Mouse (Mus musculus) neural tube, embryonic 15.5 days (tissue): ENCODE measurements around the gene Ice1. TPM values are rescaled to one million over a fixed set of nuclear protein-coding genes. Genes with fewer than 3 reads are reported as not detected.
A peak's percentile ranks its signal among the peaks of the same experiment; 100 is the strongest.

ENCODE experiments used
- ATAC-seq: fragments of 200-750 bp; cut with Nextera tagmentation; 2 replicates; pipeline ENCODE4 v1.8.0; 2017; ENCODE audit warnings: mild to moderate bottlenecking, moderate TSS enrichment, moderate library complexity; ENCODE audit not compliant: low FRiP score
- H3K27ac ChIP-seq: fragments of 300-500 bp; sonication (generic); replicated peaks from 2 replicates; pipeline ENCODE4 v1.5.1; 2015; ENCODE audit warnings: mild to moderate bottlenecking, inconsistent platforms
- H3K27me3 ChIP-seq: fragments of 300-500 bp; sonication (generic); replicated peaks from 2 replicates; pipeline ENCODE4 v1.6.1; 2015; ENCODE audit warnings: inconsistent platforms
- H3K36me3 ChIP-seq: fragments of 300-500 bp; sonication (generic); 2 replicates; pipeline ENCODE4 v1.6.1; 2015; ENCODE audit warnings: inconsistent platforms
- H3K4me1 ChIP-seq: fragments of 300-500 bp; sonication (generic); 2 replicates; pipeline ENCODE4 v1.6.1; 2015; ENCODE audit warnings: inconsistent platforms
- H3K4me2 ChIP-seq: fragments of 300-500 bp; sonication (generic); 2 replicates; pipeline ENCODE4 v1.6.1; 2015; ENCODE audit warnings: inconsistent platforms, mild to moderate bottlenecking, moderate library complexity
- H3K4me3 ChIP-seq: fragments of 300-500 bp; sonication (generic); replicated peaks from 2 replicates; pipeline ENCODE4 v1.5.1; 2015; ENCODE audit warnings: mild to moderate bottlenecking, inconsistent platforms
- H3K9ac ChIP-seq: fragments of 300-500 bp; sonication (generic); replicated peaks from 2 replicates; pipeline ENCODE4 v1.6.1; 2015; ENCODE audit warnings: mild to moderate bottlenecking, inconsistent platforms
- H3K9me3 ChIP-seq: fragments of 300-500 bp; sonication (generic); replicated peaks from 2 replicates; pipeline ENCODE4 v1.6.1; 2016; ENCODE audit warnings: inconsistent platforms
- WGBS: fragments of 180-500 bp; shearing (Covaris S2); methylation state at CpG from one replicate; pipeline ENCODE4 v1.1.7; 2015; ENCODE audit warnings: mixed read lengths; 5-methylcytosine and 5-hydroxymethylcytosine counted together
- polyA plus RNA-seq: library from polyadenylated mRNA; unstranded; fragments of >200 nt; fragmentation: Nextera tagmentation; extraction: Ambion mirVana; gene quantifications from 2 replicates; pipeline ENCODE4 v1.2.1, GENCODE M21; 2015

Ice1 gene
- polyA plus RNA-seq, 1 experiment from 2014 or later, result 26.0 TPM

- WGBS, result 0% methylated on average over 1 of the region's 1 CpGs
- ATAC-seq, result no peak
- Histone ChIP-seq H3K9me3 (no peaks in the 10 kb centered on the region), H3K4me2 (no peak overlapping the region), H3K4me3 (no peak overlapping the region), H3K27me3 (no peaks in the 10 kb centered on the region), H3K4me1 (peaks cover 6% of the 10 kb centered on the region), H3K9ac (no peak overlapping the region), H3K36me3 (no peaks in the 10 kb centered on the region), H3K27ac (no peak overlapping the region)
These were observed 92.2 kb downstream of the Ice1 start for GRCm38 (mm10) chr13:70545261-70545660.

DNA sequence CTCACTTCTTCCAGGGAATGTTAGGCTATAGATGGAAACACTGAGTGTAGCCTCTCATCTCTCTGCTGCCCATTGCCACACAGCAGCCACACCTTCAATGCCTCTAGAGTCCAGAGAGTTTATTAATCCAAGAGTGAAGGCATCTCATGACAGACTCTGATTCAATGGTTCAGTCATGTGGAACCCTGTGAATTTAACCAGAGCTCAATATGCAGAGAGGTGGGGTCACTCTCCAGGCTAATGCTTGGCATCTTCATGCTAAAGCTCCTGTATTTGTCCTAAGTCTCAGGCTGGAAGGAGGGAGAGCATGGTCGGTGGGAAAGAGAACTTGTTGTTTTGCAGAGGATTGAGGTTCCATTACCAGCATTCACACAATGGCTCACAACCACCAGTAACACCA, 97.6 kb downstream of the Ice1 start:
- Histone ChIP-seq H3K4me3 (no peak overlapping the region), H3K27ac (no peak overlapping the region), H3K4me2 (no peak overlapping the region), H3K9me3 (no peaks in the 10 kb centered on the region), H3K36me3 (no peaks in the 10 kb centered on the region), H3K9ac (no peak overlapping the region), H3K27me3 (no peaks in the 10 kb centered on the region), H3K4me1 (no peaks in the 10 kb centered on the region)
- WGBS, result 83% methylated on average over 1 of the region's 1 CpGs
- no peak for ATAC-seq

GRCm38 (mm10) chr13:70533412-70533811, 104.0 kb downstream of the Ice1 start:
- no peak overlapping the region for H3K4me2 ChIP-seq
- H3K4me3 ChIP-seq, result no peak overlapping the region
- 90% methylated on average over 5 of the region's 5 CpGs for WGBS
- H3K36me3 ChIP-seq, result no peaks in the 10 kb centered on the region
- no peak for ATAC-seq
- no peaks in the 10 kb centered on the region for H3K9me3 ChIP-seq
- no peak overlapping the region for H3K27ac ChIP-seq
- no peaks in the 10 kb centered on the region for H3K4me1 ChIP-seq
- H3K27me3 ChIP-seq, result no peaks in the 10 kb centered on the region
- no peak overlapping the region for H3K9ac ChIP-seq

DNA sequence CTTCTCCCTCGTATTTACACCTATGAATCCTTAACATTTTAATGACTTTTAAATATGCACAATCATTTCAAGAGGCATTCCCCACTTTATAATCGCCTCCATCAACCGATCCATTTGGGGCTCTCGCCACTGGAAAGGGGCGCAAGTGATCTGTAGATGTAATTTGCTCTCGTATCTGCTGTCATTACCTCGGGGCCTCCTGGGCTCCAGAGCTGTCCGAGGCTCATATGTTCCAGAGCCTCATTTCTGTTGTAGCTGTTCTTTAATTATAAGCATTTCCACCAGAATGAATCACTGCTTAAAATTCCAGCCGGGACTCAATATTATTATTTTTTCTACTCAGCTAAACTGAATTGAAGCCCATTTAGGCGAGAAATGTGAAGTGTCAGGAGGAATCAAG, 104.7 kb downstream of the Ice1 start:
- 51% methylated on average over 10 of the region's 10 CpGs for WGBS
- Histone ChIP-seq H3K4me1 (no peaks in the 10 kb centered on the region), H3K36me3 (no peaks in the 10 kb centered on the region), H3K4me3 (no peak overlapping the region), H3K9ac (no peak overlapping the region), H3K4me2 (no peak overlapping the region), H3K27ac (no peak overlapping the region), H3K9me3 (no peaks in the 10 kb centered on the region), H3K27me3 (no peaks in the 10 kb centered on the region)
- ATAC-seq, result no peak

GRCm38 (mm10) chr13:70517651-70518050, 119.8 kb downstream of the Ice1 start:
- no peaks in the 10 kb centered on the region for H3K4me1 ChIP-seq
- no peak for ATAC-seq
- no peak overlapping the region for H3K27ac ChIP-seq
- H3K9me3 ChIP-seq, result no peaks in the 10 kb centered on the region
- H3K9ac ChIP-seq, result no peak overlapping the region
- H3K36me3 ChIP-seq, result no peaks in the 10 kb centered on the region
- no peak overlapping the region for H3K4me3 ChIP-seq
- WGBS, result 63% methylated on average over 2 of the region's 2 CpGs
- no peaks in the 10 kb centered on the region for H3K27me3 ChIP-seq
- H3K4me2 ChIP-seq, result no peak overlapping the region

DNA sequence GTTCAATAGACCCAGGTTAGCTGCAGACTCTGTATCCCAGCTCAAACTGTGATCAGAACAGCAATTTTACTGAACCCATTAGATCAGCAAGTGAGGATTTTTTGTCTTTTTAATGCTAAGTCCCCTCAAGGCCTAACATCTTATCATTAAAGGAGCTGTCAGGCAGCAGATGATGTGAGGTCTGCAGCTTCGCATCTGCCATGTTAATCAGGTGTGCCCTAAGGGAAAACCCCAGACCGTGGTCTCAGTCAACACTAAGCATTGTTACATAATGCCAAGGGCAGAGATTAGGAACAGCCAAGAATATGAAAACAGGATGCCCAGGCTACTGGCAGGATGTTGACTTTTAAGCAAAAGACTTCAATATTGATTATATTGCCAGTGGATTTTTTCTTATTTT, 122.4 kb downstream of the Ice1 start:
- WGBS, result 54% methylated on average over 2 of the region's 2 CpGs
- Histone ChIP-seq H3K4me1 (no peaks in the 10 kb centered on the region), H3K27ac (no peak overlapping the region), H3K4me3 (no peak overlapping the region), H3K4me2 (no peak overlapping the region), H3K9ac (no peak overlapping the region), H3K36me3 (no peaks in the 10 kb centered on the region), H3K9me3 (no peaks in the 10 kb centered on the region), H3K27me3 (no peaks in the 10 kb centered on the region)
- ATAC-seq, result no peak

- H3K4me3 ChIP-seq, result no peak overlapping the region
- H3K27ac ChIP-seq, result no peak overlapping the region
- peaks cover 15% of the 10 kb centered on the region for H3K4me1 ChIP-seq
- no peaks in the 10 kb centered on the region for H3K9me3 ChIP-seq
- H3K27me3 ChIP-seq, result no peaks in the 10 kb centered on the region
- no peak for ATAC-seq
- H3K9ac ChIP-seq, result no peak overlapping the region
- no peaks in the 10 kb centered on the region for H3K36me3 ChIP-seq
- H3K4me2 ChIP-seq, result no peak overlapping the region
- WGBS, result 89% methylated on average over 5 of the region's 5 CpGs
These were observed 127.2 kb downstream of the Ice1 start for GRCm38 (mm10) chr13:70510199-70510598.

DNA sequence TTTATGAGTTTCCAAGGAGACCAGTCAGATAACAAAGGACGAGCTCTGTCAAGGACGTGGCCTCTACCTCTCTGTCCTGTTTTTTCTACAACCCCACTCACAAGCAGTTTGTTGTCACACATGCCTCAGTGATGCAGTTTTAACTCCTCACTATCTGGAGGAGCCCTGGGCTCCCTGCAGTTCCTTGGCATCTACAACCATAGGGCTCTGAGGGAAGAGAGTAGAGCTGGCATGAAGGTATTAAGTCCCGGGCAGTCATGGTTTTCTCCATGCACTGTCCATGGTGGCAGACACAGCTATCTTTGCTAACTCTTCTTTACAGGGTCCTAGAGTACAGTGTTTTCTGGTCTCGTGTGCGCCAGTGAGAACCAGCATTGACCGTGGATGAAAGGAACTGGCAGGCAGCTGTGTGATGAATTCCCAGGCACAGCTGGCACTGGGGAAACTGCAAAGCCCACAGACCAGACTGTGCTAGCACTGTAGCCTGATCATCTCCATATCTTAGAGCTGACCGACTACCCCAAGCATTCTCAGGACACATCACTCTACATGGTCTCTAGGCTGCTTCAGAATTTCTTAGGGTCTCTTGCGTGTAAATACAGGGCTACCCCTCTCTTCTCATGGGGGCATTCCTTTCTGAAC, 127.9 kb downstream of the Ice1 start:
- Histone ChIP-seq H3K4me3 (no peak overlapping the region), H3K9me3 (no peaks in the 10 kb centered on the region), H3K27ac (no peak overlapping the region), H3K4me2 (no peak overlapping the region), H3K9ac (no peak overlapping the region), H3K4me1 (peaks cover 15% of the 10 kb centered on the region), H3K27me3 (no peaks in the 10 kb centered on the region), H3K36me3 (no peaks in the 10 kb centered on the region)
- ATAC-seq, result peak; percentile 61
- 59% methylated on average over 8 of the region's 8 CpGs for WGBS

DNA sequence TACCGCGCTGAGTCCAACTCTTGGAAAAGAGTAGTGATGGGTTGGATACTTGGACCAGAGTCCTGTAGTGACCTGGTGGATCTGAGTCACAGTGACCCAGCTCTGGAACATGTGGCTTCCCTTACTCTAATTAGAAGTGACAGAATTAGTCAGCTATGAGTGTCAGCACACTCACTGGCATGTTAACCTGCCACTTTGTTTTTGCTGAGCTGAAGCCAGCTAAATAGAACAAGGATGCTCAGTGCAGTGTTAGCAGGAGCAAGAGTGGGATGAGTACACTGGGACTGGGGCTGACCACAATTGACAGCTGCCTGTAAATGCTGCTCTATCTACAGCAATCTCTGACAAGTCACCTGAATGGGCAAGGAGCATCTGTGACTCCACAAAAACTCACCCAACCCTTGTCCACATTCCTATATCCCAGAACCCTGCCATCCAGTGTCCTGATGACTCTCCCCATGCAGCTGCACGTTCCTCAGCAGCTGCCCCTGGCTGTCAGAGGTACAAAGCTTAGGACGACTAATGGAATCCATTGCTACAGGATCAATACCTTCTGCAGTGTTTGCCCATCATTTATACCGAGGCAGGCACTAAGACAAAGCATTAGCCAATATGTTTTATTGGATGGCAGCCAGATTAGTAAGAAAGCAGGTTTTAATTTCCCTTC, 128.6 kb downstream of the Ice1 start:
- no peak overlapping the region for H3K4me2 ChIP-seq
- H3K9me3 ChIP-seq, result no peaks in the 10 kb centered on the region
- no peak overlapping the region for H3K27ac ChIP-seq
- no peak overlapping the region for H3K4me3 ChIP-seq
- H3K4me1 ChIP-seq, result peaks cover 15% of the 10 kb centered on the region
- H3K36me3 ChIP-seq, result no peaks in the 10 kb centered on the region
- WGBS, result 47% methylated on average over 5 of the region's 5 CpGs
- peak; percentile 57 for ATAC-seq
- H3K9ac ChIP-seq, result no peak overlapping the region
- no peaks in the 10 kb centered on the region for H3K27me3 ChIP-seq

Other genes with a start within 250 kb of the Ice1 start
- 6.3 and 7.0 TPM in 2 replicates for gene Adamts16, start 204.2 kb upstream of the Ice1 start, polyA plus RNA-seq